Mouse (Mus musculus): Measurements from ENCODE around the gene Abcf2. TPM values are rescaled to one million over a fixed set of nuclear protein-coding genes. Genes with fewer than 3 reads are reported as not detected.

Abcf2 gene
- 117 and 124 TPM in 2 replicates for polyA plus RNA-seq (2015; fragmentation: Nextera tagmentation; extraction: Ambion mirVana)

GRCm38 (mm10) chr5:24577183-24577929, at the start of gene Abcf2:
TSS of gene Abcf2 (minus strand) at chr5:24577467.
- Histone ChIP-seq H3K4me2 (peak within 1 kb of the TSS; percentile 91), H3K36me3 (ENCODE audit: poor library complexity, severe bottlenecking) (peaks cover 30% of the 10 kb centered on the region), H3K27ac (peak within 1 kb of the TSS; percentile 57), H3K4me1 (peaks cover 22% of the 10 kb centered on the region), H3K9ac (peak within 1 kb of the TSS; percentile 82), H3K9me3 (replicated peaks) (no peaks in the 10 kb centered on the region), H3K4me3 (peak within 1 kb of the TSS; percentile 83), H3K27me3 (no peaks in the 10 kb centered on the region)
- WGBS = 1% methylated on average over 48 of the region's 48 CpGs
- ATAC-seq = peak; percentile 97

- H3K4me3 ChIP-seq = peak overlapping the region; percentile 69
- peak overlapping the region; percentile 86 for H3K9ac ChIP-seq
Measured at GRCm38 (mm10) chr5:24624822-24625120, 47.5 kb upstream of the Abcf2 start.

DNA sequence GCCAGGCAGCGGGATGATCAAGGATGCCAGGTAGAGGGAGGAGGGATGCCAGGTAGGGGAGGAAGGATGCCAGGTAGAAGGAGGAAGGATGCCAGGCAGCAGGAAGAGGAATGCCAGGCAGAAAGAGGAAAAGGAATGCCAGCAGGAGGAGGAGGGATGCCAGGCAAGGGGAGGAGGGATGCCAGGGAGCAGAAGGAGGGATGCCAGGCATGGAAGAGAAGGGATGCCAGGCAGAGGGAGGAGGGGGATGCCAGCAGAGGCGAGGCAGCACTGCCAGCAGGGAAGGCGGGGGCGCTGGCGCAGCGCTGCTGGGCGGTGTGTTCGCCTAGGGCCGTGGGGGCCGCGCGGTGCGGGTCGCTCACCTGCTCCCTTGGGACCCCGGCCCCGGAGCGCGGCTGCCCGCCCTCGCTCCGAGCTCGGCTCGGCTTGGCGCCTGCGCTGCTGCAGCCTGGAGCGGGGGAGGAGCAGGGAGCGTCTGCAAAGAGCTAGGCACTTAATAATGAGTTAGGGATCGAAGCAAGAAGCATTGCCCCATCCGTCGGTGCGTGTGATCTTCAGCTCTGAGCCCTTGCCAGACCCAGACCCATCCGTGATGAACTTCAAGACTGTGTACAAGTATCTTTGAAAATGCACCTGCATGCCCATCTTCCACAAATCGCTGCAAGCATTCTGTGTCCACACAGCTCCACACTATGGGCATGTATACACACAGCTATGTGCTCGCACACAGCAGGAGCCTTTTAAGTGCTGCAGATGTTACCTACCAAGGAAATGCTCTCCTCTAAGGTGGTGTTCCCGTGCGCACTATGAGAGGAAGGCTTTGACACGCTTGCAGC, 46.9 kb upstream of the Abcf2 start, which contains the start of gene Smarcd3:
Smarcd3 (minus strand) TSS at position 426 of the 836 bp plus-strand sequence.
- Histone ChIP-seq H3K4me2 (peak within 1 kb of the TSS; percentile 73), H3K4me1 (peaks cover 44% of the 10 kb centered on the region), H3K36me3 (ENCODE audit: poor library complexity, severe bottlenecking) (no peaks in the 10 kb centered on the region), H3K4me3 (peak within 1 kb of the TSS; percentile 69), H3K9me3 (replicated peaks) (no peaks in the 10 kb centered on the region), H3K27me3 (peaks cover 2% of the 10 kb centered on the region; the same call in 1 of the 2 replicates), H3K9ac (peak within 1 kb of the TSS; percentile 86), H3K27ac (peak within 1 kb of the TSS; percentile 57)
- WGBS = 3% methylated on average over 37 of the region's 37 CpGs
- ATAC-seq = peak; percentile 90

More at GRCm38 (mm10) chr5:24624822-24625120, 47.5 kb upstream of the Abcf2 start:
- no peak for ATAC-seq
- WGBS = 41% methylated on average over 4 of the region's 4 CpGs
- Histone ChIP-seq H3K27me3 (peaks cover 2% of the 10 kb centered on the region; the same call in 1 of the 2 replicates), H3K4me1 (peaks cover 44% of the 10 kb centered on the region), H3K27ac (0 out of 2 replicates have a peak overlapping the region, but pooled peaks have one; percentile 57), H3K4me2 (peak overlapping the region; percentile 73), H3K9me3 (replicated peaks) (no peaks in the 10 kb centered on the region), H3K36me3 (ENCODE audit: poor library complexity, severe bottlenecking) (no peaks in the 10 kb centered on the region)

GRCm38 (mm10) chr5:24623041-24623985, 46.0 kb upstream of the Abcf2 start:
- WGBS = 41% methylated on average over 8 of the region's 8 CpGs
- H3K9ac ChIP-seq = peak overlapping the region; percentile 86
- H3K27me3 ChIP-seq = peaks cover 2% of the 10 kb centered on the region; the same call in 1 of the 2 replicates
- peak; percentile 42; the same call in 1 of the 2 replicates for ATAC-seq
- H3K4me3 ChIP-seq = peak overlapping the region; percentile 69
- no peaks in the 10 kb centered on the region for H3K36me3 ChIP-seq (ENCODE audit: poor library complexity, severe bottlenecking)
- H3K4me2 ChIP-seq = peak overlapping the region; percentile 73
- peaks cover 44% of the 10 kb centered on the region for H3K4me1 ChIP-seq
- no peaks in the 10 kb centered on the region for H3K9me3 ChIP-seq (replicated peaks)
- H3K27ac ChIP-seq = peak overlapping the region; percentile 51; the same call in 1 of the 2 replicates

DNA sequence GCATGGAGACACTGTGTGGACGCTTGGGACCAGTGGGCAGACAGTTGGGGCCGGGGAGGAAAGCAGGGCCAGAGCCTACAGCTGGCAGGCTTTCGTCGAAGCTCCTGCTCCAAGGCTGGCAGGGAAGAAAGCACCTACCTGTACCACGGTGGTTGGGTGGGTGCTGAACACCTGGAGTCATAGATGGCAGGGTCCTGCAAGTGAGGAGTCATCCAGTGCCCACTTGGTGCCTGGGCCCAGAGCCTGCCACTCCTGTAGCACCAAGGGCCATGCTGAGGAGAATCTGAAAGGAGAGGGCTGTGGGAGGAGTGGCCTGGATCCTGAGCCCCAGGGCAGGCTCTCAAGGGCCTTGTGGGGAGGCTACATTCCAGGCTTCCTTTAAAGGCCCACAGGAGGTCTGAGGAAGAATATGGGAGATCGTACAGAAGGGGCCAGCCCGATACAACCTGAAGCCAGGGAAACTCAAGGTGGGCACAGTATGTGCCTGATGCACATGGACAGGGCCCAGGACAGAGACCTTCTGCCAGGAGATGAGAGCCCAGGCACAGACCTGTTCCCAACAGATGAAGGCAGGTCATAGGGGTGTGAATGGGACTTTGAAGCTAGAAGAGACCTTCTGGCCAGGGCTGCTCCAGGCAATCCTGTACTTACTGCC, 45.2 kb upstream of the Abcf2 start:
- WGBS = 70% methylated on average over 7 of the region's 7 CpGs
- H3K4me3 ChIP-seq = no peak overlapping the region
- no peaks in the 10 kb centered on the region for H3K36me3 ChIP-seq (ENCODE audit: poor library complexity, severe bottlenecking)
- no peak for ATAC-seq
- H3K27me3 ChIP-seq = peaks cover 2% of the 10 kb centered on the region; the same call in 1 of the 2 replicates
- peaks cover 44% of the 10 kb centered on the region for H3K4me1 ChIP-seq
- peak overlapping the region; percentile 37; the same call in 1 of the 2 replicates for H3K9ac ChIP-seq
- H3K27ac ChIP-seq = peak overlapping the region; percentile 25; the same call in 1 of the 2 replicates
- H3K9me3 ChIP-seq (replicated peaks) = no peaks in the 10 kb centered on the region
- H3K4me2 ChIP-seq = peak overlapping the region; percentile 73; the same call in 1 of the 2 replicates

DNA sequence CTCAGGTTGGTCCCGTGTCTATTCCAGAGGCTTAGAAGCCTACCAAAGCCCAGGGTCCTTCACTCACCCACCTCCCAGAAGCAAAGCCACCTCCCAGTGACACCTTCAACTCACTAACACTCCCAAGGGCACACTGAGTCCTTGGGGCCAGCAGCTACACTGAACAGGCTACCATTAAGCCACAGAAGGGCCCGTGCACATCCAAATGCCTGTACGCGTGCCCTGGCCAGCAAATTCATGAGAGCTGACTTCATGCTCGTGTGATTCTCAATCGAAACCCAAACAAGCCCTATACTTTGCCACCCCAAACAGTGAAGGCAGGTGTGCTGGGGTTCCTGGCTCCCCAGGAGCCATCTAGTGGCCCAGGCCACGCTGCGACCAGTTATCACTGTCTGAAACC, 43.4 kb upstream of the Abcf2 start:
- no peak for ATAC-seq
- 66% methylated on average over 8 of the region's 8 CpGs for WGBS
- H3K4me1 ChIP-seq = peaks cover 44% of the 10 kb centered on the region
- H3K9ac ChIP-seq = no peak overlapping the region
- no peak overlapping the region for H3K4me3 ChIP-seq
- no peak overlapping the region for H3K27ac ChIP-seq
- no peak overlapping the region for H3K4me2 ChIP-seq
- peaks cover 2% of the 10 kb centered on the region; the same call in 1 of the 2 replicates for H3K27me3 ChIP-seq
- H3K36me3 ChIP-seq (ENCODE audit: poor library complexity, severe bottlenecking) = no peaks in the 10 kb centered on the region
- H3K9me3 ChIP-seq (replicated peaks) = no peaks in the 10 kb centered on the region

DNA sequence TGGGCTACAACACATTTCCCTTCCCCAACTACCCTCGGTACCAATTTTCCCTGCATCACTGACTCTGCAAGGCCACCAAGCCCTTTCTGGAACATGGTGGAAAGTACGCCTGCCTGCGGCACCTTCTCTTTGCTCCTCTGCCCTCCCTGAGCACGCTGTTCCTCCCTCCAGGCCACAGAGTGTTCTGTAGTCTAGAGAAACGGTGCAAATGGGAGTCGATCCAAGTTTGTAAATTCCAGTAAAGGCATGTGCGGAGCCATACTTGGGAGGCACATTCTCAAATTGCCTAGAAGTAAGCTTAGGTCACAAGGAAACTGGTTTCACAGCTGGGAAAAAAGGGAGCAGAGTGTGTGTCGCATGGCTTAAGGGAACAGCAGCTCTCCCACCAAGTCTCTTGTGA, 42.8 kb upstream of the Abcf2 start:
- Histone ChIP-seq H3K36me3 (ENCODE audit: poor library complexity, severe bottlenecking) (no peaks in the 10 kb centered on the region), H3K4me2 (no peak overlapping the region), H3K4me1 (peaks cover 44% of the 10 kb centered on the region), H3K27me3 (peaks cover 2% of the 10 kb centered on the region; the same call in 1 of the 2 replicates), H3K27ac (no peak overlapping the region), H3K9ac (no peak overlapping the region), H3K9me3 (replicated peaks) (no peaks in the 10 kb centered on the region), H3K4me3 (no peak overlapping the region)
- WGBS = 75% methylated on average over 8 of the region's 8 CpGs
- ATAC-seq = no peak

DNA sequence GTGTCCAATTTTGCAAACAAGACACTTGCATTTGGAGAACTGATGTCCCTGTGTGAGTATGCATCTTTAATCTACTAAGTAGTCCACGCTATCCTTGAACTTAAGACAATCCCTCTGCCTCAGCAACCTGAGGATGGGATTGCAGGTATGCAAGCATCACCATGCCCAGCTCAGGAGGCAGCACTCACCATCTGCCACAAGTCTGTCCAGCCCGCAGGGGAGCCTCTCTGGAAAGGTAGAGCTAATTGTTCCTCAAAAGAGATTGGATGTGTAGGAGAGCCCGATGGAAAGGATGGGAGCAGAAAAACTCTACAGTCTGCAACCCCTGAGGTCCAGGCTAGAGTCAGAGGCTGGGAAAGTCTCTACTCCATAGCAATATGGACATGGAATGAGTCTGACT, 41.7 kb upstream of the Abcf2 start:
- ATAC-seq = no peak

DNA sequence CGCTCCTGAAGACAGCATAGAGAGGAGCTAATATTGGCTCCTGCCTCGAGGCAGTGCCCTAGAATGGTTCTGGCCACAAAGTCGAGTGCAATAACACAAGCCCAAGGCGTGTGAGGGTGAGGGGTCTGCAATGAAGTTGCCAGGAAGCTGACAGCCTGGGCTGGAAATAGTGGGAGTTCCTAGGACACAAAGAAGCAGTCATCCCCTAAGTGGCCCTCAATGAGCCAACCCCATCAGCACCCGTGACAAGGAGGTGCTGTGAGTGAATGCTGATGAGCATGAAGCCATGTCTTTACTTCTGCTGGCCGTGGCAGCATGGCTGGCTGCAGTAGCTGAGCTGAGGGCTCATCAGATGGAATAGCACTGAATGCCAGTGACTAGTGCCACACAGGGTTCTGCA, 37.8 kb upstream of the Abcf2 start:
- H3K4me3 ChIP-seq = no peak overlapping the region
- H3K36me3 ChIP-seq (ENCODE audit: poor library complexity, severe bottlenecking) = no peaks in the 10 kb centered on the region
- H3K4me1 ChIP-seq = peaks cover 21% of the 10 kb centered on the region
- no peaks in the 10 kb centered on the region for H3K27me3 ChIP-seq
- H3K4me2 ChIP-seq = no peak overlapping the region
- 70% methylated on average over 6 of the region's 6 CpGs for WGBS
- H3K9me3 ChIP-seq (replicated peaks) = no peaks in the 10 kb centered on the region
- no peak overlapping the region for H3K27ac ChIP-seq
- no peak overlapping the region for H3K9ac ChIP-seq
- no peak for ATAC-seq

More for the DNA sequence above, 41.7 kb upstream of the Abcf2 start:
- Histone ChIP-seq H3K4me3 (no peak overlapping the region), H3K27ac (no peak overlapping the region), H3K36me3 (ENCODE audit: poor library complexity, severe bottlenecking) (no peaks in the 10 kb centered on the region), H3K9me3 (replicated peaks) (no peaks in the 10 kb centered on the region), H3K4me2 (no peak overlapping the region), H3K4me1 (peaks cover 35% of the 10 kb centered on the region), H3K27me3 (no peaks in the 10 kb centered on the region), H3K9ac (no peak overlapping the region)
- WGBS = 78% methylated on average over 3 of the region's 3 CpGs

DNA sequence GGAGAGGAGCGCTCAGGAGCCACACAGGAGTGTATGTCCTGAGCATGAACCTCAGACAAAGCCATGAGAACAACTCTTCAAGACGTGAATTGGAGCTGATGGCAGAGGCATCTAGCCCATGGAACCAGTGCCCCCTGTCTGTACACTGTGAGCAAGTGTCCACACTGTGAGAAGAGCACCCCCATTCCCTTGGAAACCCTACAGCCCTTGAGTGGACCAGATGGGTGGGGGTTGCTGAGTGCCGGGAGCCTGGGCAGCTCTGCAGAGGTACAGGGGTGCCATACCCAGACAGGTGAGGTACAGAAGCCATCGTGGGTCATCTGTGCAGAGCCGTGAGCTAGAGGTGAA, 35.0 kb upstream of the Abcf2 start:
- WGBS = 60% methylated on average over 5 of the region's 5 CpGs
- Histone ChIP-seq H3K9me3 (replicated peaks) (no peaks in the 10 kb centered on the region), H3K27me3 (no peaks in the 10 kb centered on the region), H3K9ac (no peak overlapping the region), H3K36me3 (ENCODE audit: poor library complexity, severe bottlenecking) (no peaks in the 10 kb centered on the region), H3K27ac (peak overlapping the region; percentile 85), H3K4me3 (no peak overlapping the region), H3K4me1 (peaks cover 36% of the 10 kb centered on the region), H3K4me2 (peak overlapping the region; percentile 25; the same call in 1 of the 2 replicates)
- peak; percentile 40; the same call in 1 of the 2 replicates for ATAC-seq

All from forebrain, embryonic 13.5 days (tissue).